Mouse (Mus musculus): ENCODE measurements around the gene Senp7.
"Not testable (repeated sequence)": the region's sequence is repeated elsewhere in the genome, so short reads cannot be mapped to it uniquely, and the experiment has no call there.

The Senp7 gene

GRCm38 (mm10) chr16:56134149-56134548, 86.0 kb downstream of the Senp7 start:
- DNase-seq (ENCODE audit: low read depth, low spot score) = no peak

GRCm38 (mm10) chr16:56137672-56138071, 89.5 kb downstream of the Senp7 start:
- not testable (repeated sequence) for DNase-seq (ENCODE audit: low read depth, low spot score)

- no peak for DNase-seq (ENCODE audit: low read depth, low spot score)
Measured at GRCm38 (mm10) chr16:56139921-56140320, 91.8 kb downstream of the Senp7 start.

GRCm38 (mm10) chr16:56144876-56145555, 96.9 kb downstream of the Senp7 start:
- DNase-seq (ENCODE audit: low read depth, low spot score) = no peak

- no peak for DNase-seq (ENCODE audit: low read depth, low spot score)
Measured at GRCm38 (mm10) chr16:56147679-56148078, 99.5 kb downstream of the Senp7 start.

GRCm38 (mm10) chr16:56163466-56163865, 115.3 kb downstream of the Senp7 start:
- peak; percentile 30 for DNase-seq (ENCODE audit: low read depth, low spot score)

- no peak for DNase-seq (ENCODE audit: low read depth, low spot score)
Measured at GRCm38 (mm10) chr16:56170247-56170646, 122.1 kb downstream of the Senp7 start.

GRCm38 (mm10) chr16:56175867-56176581, 127.9 kb downstream of the Senp7 start:
- DNase-seq (ENCODE audit: low read depth, low spot score) = no peak

- DNase-seq (ENCODE audit: low read depth, low spot score) = no peak
Measured at GRCm38 (mm10) chr16:56186863-56187262, 138.7 kb downstream of the Senp7 start.

GRCm38 (mm10) chr16:56188198-56188597, 140.1 kb downstream of the Senp7 start:
- DNase-seq (ENCODE audit: low read depth, low spot score) = no peak

- DNase-seq (ENCODE audit: low read depth, low spot score) = no peak
Measured at GRCm38 (mm10) chr16:56204051-56204450, 155.9 kb downstream of the Senp7 start, which contains the start of gene Impg2. Impg2 (plus strand) TSS chr16:56204313.

- no peak for DNase-seq (ENCODE audit: low read depth, low spot score)
Measured at GRCm38 (mm10) chr16:56212740-56213139, 164.6 kb downstream of the Senp7 start.

- no peak for DNase-seq (ENCODE audit: low read depth, low spot score)
Measured at GRCm38 (mm10) chr16:56227686-56228085, 179.5 kb downstream of the Senp7 start.

GRCm38 (mm10) chr16:56229455-56229854, 181.3 kb downstream of the Senp7 start:
- DNase-seq (ENCODE audit: low read depth, low spot score) = no peak

GRCm38 (mm10) chr16:56231300-56231699, 183.2 kb downstream of the Senp7 start:
- no peak for DNase-seq (ENCODE audit: low read depth, low spot score)

- DNase-seq (ENCODE audit: low read depth, low spot score) = peak; percentile 43
Measured at GRCm38 (mm10) chr16:56232736-56233135, 184.6 kb downstream of the Senp7 start.

All from skeletal muscle tissue, adult 2 months (tissue).